Mouse (Mus musculus) intestine, embryonic 15.5 days (tissue): ENCODE data around the gene Nav3. TPM values are rescaled to one million over a fixed set of nuclear protein-coding genes. Genes with fewer than 3 reads are reported as not detected.

Experiments
- ATAC-seq: fragments of 200-750 bp; cut with Nextera tagmentation; 2 replicates; pipeline ENCODE4 v1.8.0; 2017; ENCODE audit warnings: moderate TSS enrichment, moderate library complexity
- H3K27ac ChIP-seq: fragments of 300-500 bp; sonication (generic); 2 replicates; pipeline ENCODE4 v1.5.1; 2015; ENCODE audit warnings: mild to moderate bottlenecking, inconsistent platforms
- H3K27me3 ChIP-seq: fragments of 300-500 bp; sonication (generic); replicated peaks from 2 replicates; pipeline ENCODE4 v1.6.1; 2015; ENCODE audit warnings: inconsistent platforms
- H3K36me3 ChIP-seq: fragments of 300-500 bp; sonication (generic); 2 replicates; pipeline ENCODE4 v1.6.1; 2015; ENCODE audit warnings: inconsistent platforms
- H3K4me1 ChIP-seq: fragments of 300-500 bp; sonication (generic); replicated peaks from 2 replicates; pipeline ENCODE4 v1.6.1; 2015; ENCODE audit warnings: inconsistent platforms
- H3K4me2 ChIP-seq: fragments of 300-500 bp; sonication (generic); replicated peaks from 2 replicates; pipeline ENCODE4 v1.6.1; 2015; ENCODE audit warnings: mild to moderate bottlenecking, inconsistent platforms
- H3K4me3 ChIP-seq: fragments of 300-500 bp; sonication (generic); replicated peaks from 2 replicates; pipeline ENCODE4 v1.5.1; 2015; ENCODE audit warnings: inconsistent platforms
- H3K9ac ChIP-seq: fragments of 300-500 bp; sonication (generic); 2 replicates; pipeline ENCODE4 v1.6.1; 2015; ENCODE audit warnings: inconsistent platforms
- H3K9me3 ChIP-seq: fragments of 300-500 bp; sonication (generic); 2 replicates; pipeline ENCODE4 v1.6.1; 2016; ENCODE audit warnings: inconsistent platforms
- WGBS: fragments of 180-500 bp; shearing (Covaris S2); methylation state at CpG from one replicate; pipeline ENCODE4 v1.1.7; 2015; 5-methylcytosine and 5-hydroxymethylcytosine counted together
- polyA plus RNA-seq: library from polyadenylated mRNA; unstranded; fragments of >200 nt; fragmentation: Nextera tagmentation; extraction: Ambion mirVana; gene quantifications from 2 replicates; pipeline ENCODE4 v1.2.1, GENCODE M21; 2015

Gene Nav3
- polyA plus RNA-seq, 1 experiment from 2014 or later = 0.93 TPM

- H3K4me2 ChIP-seq = no peak overlapping the region
- H3K4me1 ChIP-seq = no peaks in the 10 kb centered on the region
- WGBS = 74% methylated on average over 7 of the region's 7 CpGs
Observed at GRCm38 (mm10) chr10:110352148-110352547, 103.9 kb downstream of the Nav3 start.

GRCm38 (mm10) chr10:110330030-110330429, 126.0 kb downstream of the Nav3 start:
- no peak overlapping the region for H3K4me2 ChIP-seq
- no peaks in the 10 kb centered on the region for H3K27me3 ChIP-seq
- no peak overlapping the region for H3K4me3 ChIP-seq
- WGBS = 43% methylated on average over 5 of the region's 5 CpGs
- H3K27ac ChIP-seq = no peak overlapping the region
- H3K4me1 ChIP-seq = no peaks in the 10 kb centered on the region
- no peak overlapping the region for H3K9ac ChIP-seq
- H3K9me3 ChIP-seq = no peaks in the 10 kb centered on the region
- no peak for ATAC-seq
- no peaks in the 10 kb centered on the region for H3K36me3 ChIP-seq

More at GRCm38 (mm10) chr10:110352148-110352547, 103.9 kb downstream of the Nav3 start:
- Histone ChIP-seq H3K9me3 (no peaks in the 10 kb centered on the region), H3K27me3 (no peaks in the 10 kb centered on the region), H3K4me3 (no peak overlapping the region), H3K36me3 (no peaks in the 10 kb centered on the region), H3K9ac (no peak overlapping the region), H3K27ac (no peak overlapping the region)
- no peak for ATAC-seq

GRCm38 (mm10) chr10:110329629-110330028, 126.4 kb downstream of the Nav3 start:
- Histone ChIP-seq H3K4me3 (no peak overlapping the region), H3K9me3 (no peaks in the 10 kb centered on the region), H3K27ac (no peak overlapping the region), H3K9ac (no peak overlapping the region), H3K4me2 (no peak overlapping the region), H3K36me3 (no peaks in the 10 kb centered on the region), H3K27me3 (no peaks in the 10 kb centered on the region), H3K4me1 (no peaks in the 10 kb centered on the region)
- no peak for ATAC-seq
- WGBS = 31% methylated on average over 5 of the region's 5 CpGs

GRCm38 (mm10) chr10:110322082-110322632, 133.8 kb downstream of the Nav3 start:
- no peak overlapping the region for H3K4me3 ChIP-seq
- H3K4me2 ChIP-seq = no peak overlapping the region
- H3K27ac ChIP-seq = no peak overlapping the region
- no peaks in the 10 kb centered on the region for H3K36me3 ChIP-seq
- H3K9ac ChIP-seq = no peak overlapping the region
- WGBS = 67% methylated on average over 6 of the region's 6 CpGs
- H3K4me1 ChIP-seq = no peaks in the 10 kb centered on the region
- H3K27me3 ChIP-seq = no peaks in the 10 kb centered on the region
- no peaks in the 10 kb centered on the region for H3K9me3 ChIP-seq
- no peak for ATAC-seq

GRCm38 (mm10) chr10:110317275-110317674, 138.7 kb downstream of the Nav3 start:
- Histone ChIP-seq H3K4me3 (no peak overlapping the region), H3K4me2 (no peak overlapping the region), H3K36me3 (no peaks in the 10 kb centered on the region), H3K9ac (no peak overlapping the region), H3K27ac (no peak overlapping the region), H3K4me1 (no peaks in the 10 kb centered on the region), H3K9me3 (no peaks in the 10 kb centered on the region), H3K27me3 (no peaks in the 10 kb centered on the region)
- ATAC-seq = no peak
- 65% methylated on average over 5 of the region's 5 CpGs for WGBS

GRCm38 (mm10) chr10:110314525-110314924, 141.5 kb downstream of the Nav3 start:
- Histone ChIP-seq H3K4me1 (no peaks in the 10 kb centered on the region), H3K27me3 (no peaks in the 10 kb centered on the region), H3K4me3 (no peak overlapping the region), H3K36me3 (no peaks in the 10 kb centered on the region), H3K9ac (no peak overlapping the region), H3K4me2 (no peak overlapping the region), H3K27ac (no peak overlapping the region), H3K9me3 (no peaks in the 10 kb centered on the region)
- WGBS = 70% methylated on average over 5 of the region's 5 CpGs
- no peak for ATAC-seq

- Histone ChIP-seq H3K9ac (no peak overlapping the region), H3K9me3 (no peaks in the 10 kb centered on the region), H3K27me3 (no peaks in the 10 kb centered on the region), H3K4me1 (no peaks in the 10 kb centered on the region), H3K27ac (no peak overlapping the region), H3K4me2 (no peak overlapping the region), H3K36me3 (no peaks in the 10 kb centered on the region), H3K4me3 (no peak overlapping the region)
- WGBS = 90% methylated on average over 7 of the region's 7 CpGs
- no peak for ATAC-seq
Observed at GRCm38 (mm10) chr10:110313959-110314358, 142.0 kb downstream of the Nav3 start.

- H3K36me3 ChIP-seq = no peaks in the 10 kb centered on the region
- no peak overlapping the region for H3K4me3 ChIP-seq
- ATAC-seq = no peak
- no peak overlapping the region for H3K27ac ChIP-seq
- no peak overlapping the region for H3K4me2 ChIP-seq
- H3K4me1 ChIP-seq = no peaks in the 10 kb centered on the region
- WGBS = 64% methylated on average over 4 of the region's 4 CpGs
- H3K27me3 ChIP-seq = no peaks in the 10 kb centered on the region
- no peaks in the 10 kb centered on the region for H3K9me3 ChIP-seq
- no peak overlapping the region for H3K9ac ChIP-seq
Observed at GRCm38 (mm10) chr10:110309511-110309910, 146.5 kb downstream of the Nav3 start.

- WGBS = 78% methylated on average over 5 of the region's 5 CpGs
- Histone ChIP-seq H3K4me1 (no peaks in the 10 kb centered on the region), H3K36me3 (no peaks in the 10 kb centered on the region), H3K9ac (no peak overlapping the region), H3K27ac (no peak overlapping the region), H3K4me3 (no peak overlapping the region), H3K4me2 (no peak overlapping the region), H3K27me3 (no peaks in the 10 kb centered on the region), H3K9me3 (no peaks in the 10 kb centered on the region)
- ATAC-seq = no peak
Observed at GRCm38 (mm10) chr10:110305609-110306008, 150.4 kb downstream of the Nav3 start.

GRCm38 (mm10) chr10:110290016-110290623, 165.9 kb downstream of the Nav3 start:
- 91% methylated on average over 10 of the region's 10 CpGs for WGBS
- H3K4me2 ChIP-seq = no peak overlapping the region
- no peaks in the 10 kb centered on the region for H3K9me3 ChIP-seq
- no peaks in the 10 kb centered on the region for H3K36me3 ChIP-seq
- no peak overlapping the region for H3K4me3 ChIP-seq
- no peak for ATAC-seq
- H3K9ac ChIP-seq = no peak overlapping the region
- H3K27me3 ChIP-seq = no peaks in the 10 kb centered on the region
- H3K27ac ChIP-seq = no peak overlapping the region
- no peaks in the 10 kb centered on the region for H3K4me1 ChIP-seq

- WGBS = 74% methylated on average over 3 of the region's 3 CpGs
- Histone ChIP-seq H3K27ac (no peak overlapping the region), H3K4me3 (no peak overlapping the region), H3K9ac (no peak overlapping the region), H3K36me3 (no peaks in the 10 kb centered on the region), H3K27me3 (no peaks in the 10 kb centered on the region), H3K4me1 (no peaks in the 10 kb centered on the region), H3K9me3 (no peaks in the 10 kb centered on the region), H3K4me2 (no peak overlapping the region)
- no peak for ATAC-seq
Observed at GRCm38 (mm10) chr10:110283879-110284278, 172.1 kb downstream of the Nav3 start.

GRCm38 (mm10) chr10:110272818-110273217, 183.2 kb downstream of the Nav3 start:
- Histone ChIP-seq H3K9ac (no peak overlapping the region), H3K27ac (no peak overlapping the region), H3K9me3 (no peaks in the 10 kb centered on the region), H3K4me3 (no peak overlapping the region), H3K36me3 (no peaks in the 10 kb centered on the region), H3K4me2 (no peak overlapping the region), H3K4me1 (no peaks in the 10 kb centered on the region), H3K27me3 (no peaks in the 10 kb centered on the region)
- ATAC-seq = no peak
- WGBS = 86% methylated on average over 2 of the region's 2 CpGs

- WGBS = 81% methylated on average over 1 of the region's 1 CpGs
Observed at GRCm38 (mm10) chr10:110270561-110270960, 185.4 kb downstream of the Nav3 start.

More at GRCm38 (mm10) chr10:110270561-110270960, 185.4 kb downstream of the Nav3 start:
- Histone ChIP-seq H3K9ac (no peak overlapping the region), H3K27me3 (no peaks in the 10 kb centered on the region), H3K4me3 (no peak overlapping the region), H3K9me3 (no peaks in the 10 kb centered on the region), H3K4me1 (no peaks in the 10 kb centered on the region), H3K27ac (no peak overlapping the region), H3K36me3 (no peaks in the 10 kb centered on the region), H3K4me2 (no peak overlapping the region)
- ATAC-seq = no peak
